Mouse (Mus musculus): ENCODE results near the gene Dnaic2.

The Dnaic2 gene

GRCm38 (mm10) chr11:114726965-114727825 lies at the start of gene Dnaic2:
Gene Dnaic2 (plus strand): TSS chr11:114727408.
- peak; percentile 56 for DNase-seq (ENCODE audit: low read depth, low spot score)

- DNase-seq (ENCODE audit: low read depth, low spot score) = no peak
Observed at GRCm38 (mm10) chr11:114679582-114679981, 47.6 kb upstream of the Dnaic2 start.

GRCm38 (mm10) chr11:114680291-114680690 lies 46.9 kb upstream of the Dnaic2 start:
- DNase-seq (ENCODE audit: low read depth, low spot score) = no peak

GRCm38 (mm10) chr11:114681054-114681453 lies 46.2 kb upstream of the Dnaic2 start:
- no peak for DNase-seq (ENCODE audit: low read depth, low spot score)

GRCm38 (mm10) chr11:114682321-114682900 lies 44.8 kb upstream of the Dnaic2 start:
- peak; percentile 27 for DNase-seq (ENCODE audit: low read depth, low spot score)

GRCm38 (mm10) chr11:114683029-114683721 lies 44.0 kb upstream of the Dnaic2 start:
- DNase-seq (ENCODE audit: low read depth, low spot score) = no peak

GRCm38 (mm10) chr11:114683722-114684621 lies 43.2 kb upstream of the Dnaic2 start:
- peak; percentile 61 for DNase-seq (ENCODE audit: low read depth, low spot score)

GRCm38 (mm10) chr11:114684627-114685373 lies 42.4 kb upstream of the Dnaic2 start:
- DNase-seq (ENCODE audit: low read depth, low spot score) = no peak

- no peak for DNase-seq (ENCODE audit: low read depth, low spot score)
Observed at GRCm38 (mm10) chr11:114685526-114686040, 41.6 kb upstream of the Dnaic2 start.

- no peak for DNase-seq (ENCODE audit: low read depth, low spot score)
Observed at GRCm38 (mm10) chr11:114686221-114686959, 40.8 kb upstream of the Dnaic2 start.

GRCm38 (mm10) chr11:114687574-114688188 lies 39.5 kb upstream of the Dnaic2 start:
- no peak for DNase-seq (ENCODE audit: low read depth, low spot score)

GRCm38 (mm10) chr11:114688729-114689128 lies 38.5 kb upstream of the Dnaic2 start:
- DNase-seq (ENCODE audit: low read depth, low spot score) = no peak

- no peak for DNase-seq (ENCODE audit: low read depth, low spot score)
Observed at GRCm38 (mm10) chr11:114690192-114690591, 37.0 kb upstream of the Dnaic2 start.

GRCm38 (mm10) chr11:114691454-114692182 lies 35.6 kb upstream of the Dnaic2 start:
- no peak for DNase-seq (ENCODE audit: low read depth, low spot score)

- no peak for DNase-seq (ENCODE audit: low read depth, low spot score)
Observed at GRCm38 (mm10) chr11:114692601-114693000, 34.6 kb upstream of the Dnaic2 start.

- no peak for DNase-seq (ENCODE audit: low read depth, low spot score)
Observed at GRCm38 (mm10) chr11:114693456-114693855, 33.8 kb upstream of the Dnaic2 start.

- DNase-seq (ENCODE audit: low read depth, low spot score) = no peak
Observed at GRCm38 (mm10) chr11:114694451-114694850, 32.8 kb upstream of the Dnaic2 start.

GRCm38 (mm10) chr11:114698496-114698895 lies 28.7 kb upstream of the Dnaic2 start:
- no peak for DNase-seq (ENCODE audit: low read depth, low spot score)

GRCm38 (mm10) chr11:114699511-114699910 lies 27.7 kb upstream of the Dnaic2 start:
- DNase-seq (ENCODE audit: low read depth, low spot score) = no peak

All from A20 (cell line).